Mouse (Mus musculus): ENCODE measurements around the gene Tmem151b.

- TF ChIP-seq HCFC1 (IDR thresholded peaks at IDR 0.05; ENCODE audit: borderline replicate concordance, insufficient read depth, low read length) (no peak), ZNF384 (IDR thresholded peaks at IDR 0.05; ENCODE audit: low read depth, low read length) (no peak), ZC3H11A (IDR thresholded peaks at IDR 0.05; ENCODE audit: borderline replicate concordance, low read depth, low read length) (no peak)
These were observed 4.6 kb downstream of the Tmem151b start for GRCm38 (mm10) chr17:45544873-45545277.

Measured in ES-E14 (cell line).